Mouse (Mus musculus): ENCODE results near the gene Gm42372. TPM values are rescaled to one million over a fixed set of nuclear protein-coding genes. Genes with fewer than 3 reads are reported as not detected.

Gm42372 gene
- polyA plus RNA-seq, 1 experiment from 2014 or later = 0.08 TPM

GRCm38 (mm10) chr7:16945419-16945818, 37.5 kb upstream of the Gm42372 start:
- Histone ChIP-seq H3K36me3 (ENCODE audit: control insufficient read depth, insufficient read depth, low read length) (no peaks in the 10 kb centered on the region), H3K4me2 (ENCODE audit: low read length) (peak overlapping the region; percentile 94), H3K9ac (ENCODE audit: low read length) (no peak overlapping the region), H3K4me3 (ENCODE audit: control insufficient read depth in 1 of 2, insufficient read depth in 1 of 2, low read depth in 1 of 2, low read length in 2 of 2) (peak overlapping the region in 1 of 2 experiments; percentile 63; a peak in 2 of 4 replicates), H3K9me3 (ENCODE audit: control insufficient read depth, low read length) (no peaks in the 10 kb centered on the region), H3K27ac (replicated peaks in 1 of 2; ENCODE audit: control insufficient read depth in 1 of 2, insufficient read depth in 1 of 2, low read depth in 2 of 2, low read length in 2 of 2) (no peak overlapping the region), H3K4me1 (ENCODE audit: control insufficient read depth in 2 of 2, insufficient read depth in 2 of 2, low read length in 2 of 2) (peaks cover 29 to 48% of the 10 kb centered on the region in 2 experiments), H3K27me3 (ENCODE audit: control insufficient read depth, insufficient read depth, low read length) (peaks cover 42% of the 10 kb centered on the region)
- 12% methylated on average over 17 of the region's 17 CpGs for WGBS
- no peak for ATAC-seq (ENCODE audit: insufficient number of reproducible peaks, insufficient read depth, low FRiP score, low read depth)

GRCm38 (mm10) chr7:16946441-16947348, 36.2 kb upstream of the Gm42372 start:
- H3K36me3 ChIP-seq (ENCODE audit: control insufficient read depth, insufficient read depth, low read length) = no peaks in the 10 kb centered on the region
- H3K9ac ChIP-seq (ENCODE audit: low read length) = peak overlapping the region; percentile 57
- peaks cover 42% of the 10 kb centered on the region for H3K27me3 ChIP-seq (ENCODE audit: control insufficient read depth, insufficient read depth, low read length)
- peak overlapping the region; percentile 34 to 43 for H3K4me3 ChIP-seq (ENCODE audit: control insufficient read depth in 1 of 2, insufficient read depth in 1 of 2, low read depth in 1 of 2, low read length in 2 of 2)
- 4% methylated on average over 52 of the region's 53 CpGs for WGBS
- H3K27ac ChIP-seq (replicated peaks in 1 of 2; ENCODE audit: control insufficient read depth in 1 of 2, insufficient read depth in 1 of 2, low read depth in 2 of 2, low read length in 2 of 2) = no peak overlapping the region
- H3K9me3 ChIP-seq (ENCODE audit: control insufficient read depth, low read length) = no peaks in the 10 kb centered on the region
- peak overlapping the region; percentile 77 for H3K4me2 ChIP-seq (ENCODE audit: low read length)
- ATAC-seq (ENCODE audit: insufficient number of reproducible peaks, insufficient read depth, low FRiP score, low read depth) = no peak
- peaks cover 29 to 43% of the 10 kb centered on the region in 2 experiments for H3K4me1 ChIP-seq (ENCODE audit: control insufficient read depth in 2 of 2, insufficient read depth in 2 of 2, low read length in 2 of 2)

GRCm38 (mm10) chr7:16947349-16947895, 35.5 kb upstream of the Gm42372 start:
- no peak for ATAC-seq (ENCODE audit: insufficient number of reproducible peaks, insufficient read depth, low FRiP score, low read depth)
- H3K36me3 ChIP-seq (ENCODE audit: control insufficient read depth, insufficient read depth, low read length) = no peaks in the 10 kb centered on the region
- WGBS = 20% methylated on average over 22 of the region's 22 CpGs
- H3K27ac ChIP-seq (replicated peaks in 1 of 2; ENCODE audit: control insufficient read depth in 1 of 2, insufficient read depth in 1 of 2, low read depth in 2 of 2, low read length in 2 of 2) = no peak overlapping the region
- peak overlapping the region; percentile 57; the same call in 1 of the 2 replicates for H3K9ac ChIP-seq (ENCODE audit: low read length)
- H3K9me3 ChIP-seq (ENCODE audit: control insufficient read depth, low read length) = no peaks in the 10 kb centered on the region
- peaks cover 42% of the 10 kb centered on the region for H3K27me3 ChIP-seq (ENCODE audit: control insufficient read depth, insufficient read depth, low read length)
- peak overlapping the region; percentile 34 to 43 for H3K4me3 ChIP-seq (ENCODE audit: control insufficient read depth in 1 of 2, insufficient read depth in 1 of 2, low read depth in 1 of 2, low read length in 2 of 2)
- H3K4me1 ChIP-seq (ENCODE audit: control insufficient read depth in 2 of 2, insufficient read depth in 2 of 2, low read length in 2 of 2) = peaks cover 29 to 43% of the 10 kb centered on the region in 2 experiments
- peak overlapping the region; percentile 77 for H3K4me2 ChIP-seq (ENCODE audit: low read length)

- Histone ChIP-seq H3K27me3 (ENCODE audit: control insufficient read depth, insufficient read depth, low read length) (peaks cover 42% of the 10 kb centered on the region), H3K9me3 (ENCODE audit: control insufficient read depth, low read length) (no peaks in the 10 kb centered on the region), H3K27ac (replicated peaks in 1 of 2; ENCODE audit: control insufficient read depth in 1 of 2, insufficient read depth in 1 of 2, low read depth in 2 of 2, low read length in 2 of 2) (peak overlapping the region in 1 of 2 experiments; percentile 57; a peak in 1 of 4 replicates), H3K4me3 (ENCODE audit: control insufficient read depth in 1 of 2, insufficient read depth in 1 of 2, low read depth in 1 of 2, low read length in 2 of 2) (no peak overlapping the region; a peak in 1 of 4 replicates), H3K36me3 (ENCODE audit: control insufficient read depth, insufficient read depth, low read length) (no peaks in the 10 kb centered on the region), H3K4me1 (ENCODE audit: control insufficient read depth in 2 of 2, insufficient read depth in 2 of 2, low read length in 2 of 2) (peaks cover 29 to 43% of the 10 kb centered on the region in 2 experiments), H3K9ac (ENCODE audit: low read length) (no peak overlapping the region), H3K4me2 (ENCODE audit: low read length) (peak overlapping the region; percentile 77)
- no peak for ATAC-seq (ENCODE audit: insufficient number of reproducible peaks, insufficient read depth, low FRiP score, low read depth)
- WGBS = 0% methylated on average over 4 of the region's 4 CpGs
Observed at GRCm38 (mm10) chr7:16947959-16948361, 34.9 kb upstream of the Gm42372 start.

- 70% methylated on average over 8 of the region's 8 CpGs for WGBS
- Histone ChIP-seq H3K9me3 (ENCODE audit: control insufficient read depth, low read length) (no peaks in the 10 kb centered on the region), H3K36me3 (ENCODE audit: control insufficient read depth, insufficient read depth, low read length) (no peaks in the 10 kb centered on the region), H3K4me3 (ENCODE audit: control insufficient read depth in 1 of 2, insufficient read depth in 1 of 2, low read depth in 1 of 2, low read length in 2 of 2) (no peak overlapping the region), H3K4me2 (ENCODE audit: low read length) (no peak overlapping the region), H3K27me3 (ENCODE audit: control insufficient read depth, insufficient read depth, low read length) (peaks cover 42% of the 10 kb centered on the region), H3K9ac (ENCODE audit: low read length) (no peak overlapping the region), H3K4me1 (ENCODE audit: control insufficient read depth in 2 of 2, insufficient read depth in 2 of 2, low read length in 2 of 2) (peaks cover 28 to 42% of the 10 kb centered on the region in 2 experiments), H3K27ac (replicated peaks in 1 of 2; ENCODE audit: control insufficient read depth in 1 of 2, insufficient read depth in 1 of 2, low read depth in 2 of 2, low read length in 2 of 2) (no peak overlapping the region)
- no peak for ATAC-seq (ENCODE audit: insufficient number of reproducible peaks, insufficient read depth, low FRiP score, low read depth)
Observed at GRCm38 (mm10) chr7:16948923-16949458, 33.9 kb upstream of the Gm42372 start.

DNA sequence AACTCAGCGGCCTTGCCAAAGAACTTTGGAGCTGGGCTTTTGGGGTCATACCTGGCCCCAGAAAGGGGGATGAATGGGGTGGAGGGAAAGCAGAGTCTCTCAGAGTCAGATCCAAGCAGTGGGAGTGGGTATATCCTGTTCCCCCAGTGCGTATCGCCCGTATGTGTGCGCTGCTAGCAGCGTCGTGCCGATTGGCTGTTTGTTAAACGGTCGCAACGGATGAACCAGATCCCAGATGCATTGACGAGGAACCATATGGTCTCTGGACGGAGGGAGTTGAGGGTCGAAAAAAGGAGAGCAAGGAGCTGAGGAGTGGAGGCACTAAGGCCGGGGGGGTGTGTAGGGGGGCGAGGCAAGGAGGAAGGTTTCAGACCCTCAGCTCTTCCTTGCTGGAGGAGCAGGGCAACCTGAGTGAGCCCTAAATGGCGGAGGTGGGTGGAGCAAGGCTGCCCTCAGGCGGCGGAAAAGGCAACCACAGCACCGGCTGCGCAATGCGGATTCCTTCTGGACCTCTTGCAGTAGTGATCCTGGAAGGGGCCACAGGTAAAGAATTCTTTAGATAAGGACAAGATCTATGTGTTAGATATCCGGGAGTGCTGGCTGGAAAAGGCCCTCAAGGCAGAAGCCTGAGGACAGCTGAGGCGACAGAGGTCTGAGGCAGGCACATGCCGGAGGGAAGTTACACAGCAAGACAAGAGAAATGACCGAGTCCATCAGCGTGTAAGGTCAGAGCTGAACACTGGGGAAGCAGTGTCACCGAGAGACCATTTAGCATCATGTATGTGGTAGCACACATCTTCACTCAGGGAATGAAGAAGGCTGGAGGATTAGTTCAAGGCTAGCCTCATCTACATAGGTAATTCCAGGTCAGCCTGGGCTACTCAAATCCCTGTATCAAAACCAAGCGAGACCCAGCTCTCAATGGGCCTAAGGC, 32.7 kb upstream of the Gm42372 start:
- Histone ChIP-seq H3K27me3 (ENCODE audit: control insufficient read depth, insufficient read depth, low read length) (peaks cover 39% of the 10 kb centered on the region), H3K27ac (replicated peaks in 1 of 2; ENCODE audit: control insufficient read depth in 1 of 2, insufficient read depth in 1 of 2, low read depth in 2 of 2, low read length in 2 of 2) (no peak overlapping the region), H3K36me3 (ENCODE audit: control insufficient read depth, insufficient read depth, low read length) (no peaks in the 10 kb centered on the region), H3K9me3 (ENCODE audit: control insufficient read depth, low read length) (no peaks in the 10 kb centered on the region), H3K4me2 (ENCODE audit: low read length) (peak overlapping the region; percentile 73), H3K9ac (ENCODE audit: low read length) (peak overlapping the region; percentile 57), H3K4me1 (ENCODE audit: control insufficient read depth in 2 of 2, insufficient read depth in 2 of 2, low read length in 2 of 2) (peaks cover 24 to 38% of the 10 kb centered on the region in 2 experiments), H3K4me3 (ENCODE audit: control insufficient read depth in 1 of 2, insufficient read depth in 1 of 2, low read depth in 1 of 2, low read length in 2 of 2) (peak overlapping the region; percentile 32 to 34)
- 10% methylated on average over 29 of the region's 29 CpGs for WGBS
- ATAC-seq (ENCODE audit: insufficient number of reproducible peaks, insufficient read depth, low FRiP score, low read depth) = no peak
